Mouse (Mus musculus) adrenal gland (tissue): ENCODE results near the gene Cyp11a1.

Experiments
- intact Hi-C: fragments of 180-260 bp; cut with DNase I; formaldehyde crosslinking; loops from one replicate; pipeline ENCODE4 v1.15.1; 2025

Gene Cyp11a1

GRCm38 (mm10) chr9:57971413-57971812 lies 34.8 kb upstream of the Cyp11a1 start:
- intact Hi-C loops = no loop called here

- intact Hi-C loops = no loop called here
Observed at GRCm38 (mm10) chr9:57972141-57972591, 34.0 kb upstream of the Cyp11a1 start.

GRCm38 (mm10) chr9:57972776-57973439 lies 33.3 kb upstream of the Cyp11a1 start:
- intact Hi-C loops = no loop called here

GRCm38 (mm10) chr9:57973440-57974066 lies 32.7 kb upstream of the Cyp11a1 start:
- intact Hi-C loops = no loop called here

- intact Hi-C loops = no loop called here
Observed at GRCm38 (mm10) chr9:57974221-57974620, 32.0 kb upstream of the Cyp11a1 start.

- intact Hi-C loops = no loop called here
Observed at GRCm38 (mm10) chr9:57975200-57975821, 30.9 kb upstream of the Cyp11a1 start.

- intact Hi-C loops = no loop called here
Observed at GRCm38 (mm10) chr9:57978025-57978424, 28.2 kb upstream of the Cyp11a1 start.

GRCm38 (mm10) chr9:57978858-57979257 lies 27.4 kb upstream of the Cyp11a1 start:
- intact Hi-C loops = no loop called here

- intact Hi-C loops = no loop called here
Observed at GRCm38 (mm10) chr9:57980570-57980969, 25.6 kb upstream of the Cyp11a1 start.

GRCm38 (mm10) chr9:57985304-57985703 lies 20.9 kb upstream of the Cyp11a1 start:
- intact Hi-C loops = no loop called here

GRCm38 (mm10) chr9:57986293-57986692 lies 19.9 kb upstream of the Cyp11a1 start:
- intact Hi-C loops = no loop called here

- intact Hi-C loops = no loop called here
Observed at GRCm38 (mm10) chr9:57988098-57988497, 18.1 kb upstream of the Cyp11a1 start.

- intact Hi-C loops = no loop called here
Observed at GRCm38 (mm10) chr9:57989309-57989708, 16.9 kb upstream of the Cyp11a1 start.

- intact Hi-C loops = loop anchor here (2.0 to 10.0 kb wide), 3 partner anchors 46 to 226 kb away; partner anchors contain the start of gene Clk3
Observed at GRCm38 (mm10) chr9:57990438-57991110, 15.6 kb upstream of the Cyp11a1 start.

- intact Hi-C loops = loop anchor here (10.0 kb wide), 1 partner anchor 227 kb away; the partner anchor contains the start of gene Clk3
Observed at GRCm38 (mm10) chr9:57992060-57992459, 14.2 kb upstream of the Cyp11a1 start.

- intact Hi-C loops = loop anchor here (10.0 kb wide), 1 partner anchor 228 kb away; the partner anchor contains the start of gene Clk3
Observed at GRCm38 (mm10) chr9:57992781-57993591, 13.2 kb upstream of the Cyp11a1 start.

GRCm38 (mm10) chr9:57995282-57995681 lies 10.9 kb upstream of the Cyp11a1 start:
- intact Hi-C loops = loop anchor here (10.0 kb wide), 1 partner anchor 230 kb away; the partner anchor contains the start of gene Clk3

GRCm38 (mm10) chr9:57997511-57998031 lies 8.6 kb upstream of the Cyp11a1 start:
- intact Hi-C loops = loop anchor here (2.0 to 10.0 kb wide), 2 partner anchors 135 to 233 kb away; partner anchors contain the start of gene Clk3

- intact Hi-C loops = loop anchor here (2.0 to 10.0 kb wide), 2 partner anchors 135 to 233 kb away; partner anchors contain the start of gene Clk3
Observed at GRCm38 (mm10) chr9:57998032-57998659, 8.1 kb upstream of the Cyp11a1 start.

- intact Hi-C loops = loop anchor here (2.0 to 10.0 kb wide), 2 partner anchors 136 to 234 kb away; partner anchors contain the start of gene Clk3
Observed at GRCm38 (mm10) chr9:57998685-57999084, 7.5 kb upstream of the Cyp11a1 start.
